Comparison of ENCODE assay signal across 9 mouse cellular contexts in the genomic region with DNA sequence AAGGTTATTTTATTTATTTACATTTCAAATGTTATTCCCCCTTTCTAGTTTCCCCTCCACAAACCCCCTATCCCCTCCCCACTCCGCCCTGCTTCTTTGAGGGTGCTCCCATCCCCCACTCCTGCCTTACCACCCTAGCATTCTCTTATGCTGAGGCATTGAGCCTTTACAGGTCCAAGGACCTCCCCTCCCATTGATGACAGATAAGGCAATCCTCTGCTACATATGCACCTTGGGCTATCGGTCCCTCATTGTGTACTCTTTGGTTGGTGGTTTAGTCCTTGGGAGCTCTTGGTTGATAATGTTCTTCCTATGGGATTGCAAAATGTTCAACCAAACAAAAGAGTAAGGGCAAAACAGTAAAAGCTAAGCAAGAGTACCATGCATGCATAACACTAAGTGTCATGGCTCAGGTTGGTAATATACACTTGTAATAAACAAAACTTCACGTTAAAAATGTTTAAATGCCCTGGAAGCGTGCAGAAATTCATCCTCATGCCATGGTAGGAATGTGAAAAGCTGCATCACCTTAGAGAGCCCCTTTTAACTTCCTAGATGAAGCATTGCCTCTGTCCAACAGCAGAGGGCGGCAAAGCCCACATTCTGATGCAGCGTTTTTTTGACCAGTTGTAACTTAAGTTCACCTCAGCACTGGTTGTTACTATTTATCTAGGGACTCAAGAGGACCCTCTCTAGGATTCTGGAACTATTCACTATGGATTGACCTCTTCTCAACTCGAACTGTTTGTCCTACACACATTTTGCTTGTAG.
DNase-seq lines count a peak whose midpoint lies in the region; ATAC-seq lines count a peak whose summit lies in the region.
"Had no signal": no experiment of that assay in that cellular context is flagged by ENCODE, and none has a peak within 500 bp of the region (broad histone marks: within the 10 kb centered on the region; RNA-seq: fewer than 3 reads in every experiment).

No protein-coding gene starts in this region.

- DNase-seq in heart, embryonic 10.5 days (ENCODE audit: low spot score), result peak; percentile 78
- DNase-seq in forebrain, embryonic 14.5 days (ENCODE audit: low spot score), result peak; percentile 72
- peak; percentile 44 for DNase-seq in kidney, adult 18-20 months
- peak; percentile 59 for DNase-seq in left cerebral cortex, postnatal 4 days
- peak; percentile 64 for DNase-seq in neural tube, embryonic 10.5 days (ENCODE audit: extremely low spot score, low spot score)
- peak; percentile 53 for DNase-seq in urinary bladder, postnatal 25 days (ENCODE audit: low spot score)

- no peaks in the 10 kb centered on the region for H3K9me3 ChIP-seq in heart, embryonic 10.5 days
- H3K9me3 ChIP-seq in heart, embryonic 11.5 days (replicated peaks; ENCODE audit: control insufficient read depth, low read length), result no peaks in the 10 kb centered on the region
- no peaks in the 10 kb centered on the region for H3K9me3 ChIP-seq in forebrain, embryonic 14.5 days (replicated peaks; ENCODE audit: control insufficient read depth, low read length)
- H3K9me3 ChIP-seq: limb, embryonic 12.5 days had no signal

- intact Hi-C loops in left cerebral cortex, postnatal 4 days (cut with DNase I), result loop anchor here (5.0 kb wide), 1 partner anchor 579 kb away; no protein-coding TSS in a partner anchor

- H3K4me2 ChIP-seq in heart, embryonic 11.5 days, result no peak overlapping the region
- no peak overlapping the region for H3K4me2 ChIP-seq in forebrain, embryonic 14.5 days (ENCODE audit: low read length)
- H3K4me2 ChIP-seq: limb, embryonic 12.5 days had no signal

- no peak overlapping the region for H3K27ac ChIP-seq in heart, embryonic 10.5 days
- H3K27ac ChIP-seq in heart, embryonic 11.5 days (ENCODE audit: low read depth, low read length), result no peak overlapping the region
- no peak overlapping the region for H3K27ac ChIP-seq in forebrain, embryonic 14.5 days (ENCODE audit: low read depth, low read length)
- H3K27ac ChIP-seq: limb, embryonic 12.5 days had no signal

- H3K27me3 ChIP-seq in heart, embryonic 10.5 days (ENCODE audit: insufficient read depth, poor library complexity, severe bottlenecking), result no peaks in the 10 kb centered on the region
- no peaks in the 10 kb centered on the region for H3K27me3 ChIP-seq in heart, embryonic 11.5 days (ENCODE audit: control insufficient read depth, insufficient read depth, low read length)
- H3K27me3 ChIP-seq in forebrain, embryonic 14.5 days (replicated peaks; ENCODE audit: control insufficient read depth, insufficient read depth, low read length), result no peaks in the 10 kb centered on the region
- H3K27me3 ChIP-seq: limb, embryonic 12.5 days had no signal

- H3K36me3 ChIP-seq in heart, embryonic 10.5 days, result no peaks in the 10 kb centered on the region
- no peaks in the 10 kb centered on the region for H3K36me3 ChIP-seq in heart, embryonic 11.5 days (ENCODE audit: control insufficient read depth, insufficient read depth, low read length)
- no peaks in the 10 kb centered on the region for H3K36me3 ChIP-seq in forebrain, embryonic 14.5 days (ENCODE audit: control insufficient read depth, insufficient read depth, low read length)
- H3K36me3 ChIP-seq: limb, embryonic 12.5 days had no signal

- no peak overlapping the region for H3K9ac ChIP-seq in heart, embryonic 11.5 days (ENCODE audit: low read depth, low read length)
- H3K9ac ChIP-seq in forebrain, embryonic 14.5 days (ENCODE audit: low read length), result no peak overlapping the region
- H3K9ac ChIP-seq: limb, embryonic 12.5 days had no signal

- no peak for ATAC-seq in heart, embryonic 11.5 days (replicated peaks; ENCODE audit: insufficient number of reproducible peaks, low FRiP score, low TSS enrichment)
- ATAC-seq in cerebellum, adult (ENCODE audit: insufficient number of reproducible peaks, low FRiP score, low TSS enrichment), result peak; percentile 56; the same call in 1 of the 2 replicates
- peak; percentile 66 for ATAC-seq in forebrain, embryonic 14.5 days

- no peak overlapping the region for H3K4me3 ChIP-seq in heart, embryonic 10.5 days
- no peak overlapping the region for H3K4me3 ChIP-seq in heart, embryonic 11.5 days (ENCODE audit: low read depth, low read length)
- no peak overlapping the region for H3K4me3 ChIP-seq in forebrain, embryonic 14.5 days (ENCODE audit: low read depth, low read length)
- H3K4me3 ChIP-seq: limb, embryonic 12.5 days had no signal

- H3K4me1 ChIP-seq in heart, embryonic 10.5 days, result no peaks in the 10 kb centered on the region
- H3K4me1 ChIP-seq in heart, embryonic 11.5 days (ENCODE audit: control insufficient read depth, insufficient read depth, low read length), result no peaks in the 10 kb centered on the region
- H3K4me1 ChIP-seq in forebrain, embryonic 14.5 days (ENCODE audit: control insufficient read depth, insufficient read depth, low read length), result no peaks in the 10 kb centered on the region
- H3K4me1 ChIP-seq: limb, embryonic 12.5 days had no signal

- 19% methylated on average over 7 of the region's 7 CpGs for WGBS in heart, embryonic 10.5 days
- WGBS in heart, embryonic 11.5 days (ENCODE audit: insufficient replicate concordance), result 21% methylated on average over 7 of the region's 7 CpGs
- 12% methylated on average over 7 of the region's 7 CpGs for WGBS in forebrain, embryonic 14.5 days
